Mouse (Mus musculus) ZHBTc4 (cell line): ENCODE results near the gene Gm17018.

Experiments used
- DNase-seq: peaks from one replicate; pipeline ENCODE4 v3.0.0-alpha.2; 2011; ENCODE audit warnings: low read depth, low spot score

Gene Gm17018

DNA sequence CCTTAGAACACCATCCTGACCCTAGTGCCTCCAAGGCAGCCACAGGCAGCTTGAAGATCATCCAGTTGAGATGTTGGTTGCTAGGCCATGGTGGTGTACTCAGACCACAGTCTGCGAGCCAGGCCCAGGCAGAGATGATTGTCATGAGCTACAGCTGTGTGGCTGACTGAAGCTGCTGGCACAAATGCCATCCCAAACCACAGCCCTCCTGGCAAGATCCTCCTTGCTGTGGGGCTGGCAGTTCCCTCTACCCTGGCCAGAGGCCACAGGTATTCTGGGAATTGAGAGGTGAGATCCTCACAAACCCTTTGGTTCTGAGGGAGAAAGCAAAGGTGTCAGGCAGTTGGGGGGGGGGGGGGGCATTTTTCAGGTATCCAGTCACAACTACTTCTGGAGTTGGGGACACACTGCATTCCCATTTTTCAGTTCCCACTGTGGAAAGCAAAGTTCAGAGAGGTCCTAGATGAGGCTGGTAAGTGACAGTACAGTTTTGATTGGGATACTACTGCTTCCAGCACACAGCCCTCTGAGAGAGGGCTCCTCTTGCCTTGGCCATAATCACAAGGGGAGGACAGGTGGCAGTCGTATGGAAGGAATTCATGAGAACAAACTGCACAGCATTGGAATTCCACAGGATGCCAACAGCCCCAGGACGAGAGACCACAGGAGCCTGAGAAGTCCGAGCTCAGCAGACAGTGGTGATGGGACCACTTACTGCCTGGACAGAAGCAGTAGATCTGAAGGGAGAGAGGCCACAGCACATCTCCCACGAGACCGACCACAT, 27.3 kb downstream of the Gm17018 start:
- DNase-seq: no peak

DNA sequence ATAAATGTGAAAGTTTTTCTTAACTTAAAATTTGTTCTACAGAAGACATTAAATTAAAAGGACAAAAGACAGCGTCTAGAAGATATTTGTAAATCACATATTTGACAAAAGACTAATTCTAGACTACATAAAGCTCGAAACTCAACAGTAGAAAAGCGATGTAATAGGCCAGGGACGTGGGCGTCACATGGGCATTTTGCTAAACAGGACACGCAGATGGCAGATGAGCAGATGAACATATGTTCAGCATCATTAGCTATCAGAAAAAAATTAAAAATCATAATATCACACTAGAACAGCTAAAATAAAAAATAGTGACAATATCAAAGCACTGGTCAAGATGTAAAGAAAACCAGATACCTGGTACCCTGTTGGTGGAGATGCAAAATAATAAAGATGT, 29.3 kb downstream of the Gm17018 start:
- no peak for DNase-seq

DNA sequence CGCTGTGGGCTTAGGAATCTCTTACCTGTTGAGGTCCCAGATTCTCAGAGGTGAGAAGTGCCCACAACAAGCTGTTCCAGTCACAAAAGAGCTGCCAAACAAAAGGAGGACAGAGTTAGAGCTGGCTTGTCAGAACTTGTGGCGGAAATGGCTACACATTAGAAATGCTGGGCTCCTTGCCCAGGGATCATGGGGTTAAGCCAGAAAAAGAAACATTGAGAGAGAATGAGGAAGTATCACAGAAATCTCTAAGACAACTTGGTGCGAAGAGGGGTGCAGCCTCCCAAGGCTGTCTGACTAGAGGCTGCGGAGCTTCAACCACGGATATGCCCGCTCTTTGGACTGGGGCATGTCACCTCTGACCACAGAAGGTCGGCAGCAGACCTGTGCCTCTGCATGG, 31.3 kb downstream of the Gm17018 start:
- DNase-seq: no peak

DNA sequence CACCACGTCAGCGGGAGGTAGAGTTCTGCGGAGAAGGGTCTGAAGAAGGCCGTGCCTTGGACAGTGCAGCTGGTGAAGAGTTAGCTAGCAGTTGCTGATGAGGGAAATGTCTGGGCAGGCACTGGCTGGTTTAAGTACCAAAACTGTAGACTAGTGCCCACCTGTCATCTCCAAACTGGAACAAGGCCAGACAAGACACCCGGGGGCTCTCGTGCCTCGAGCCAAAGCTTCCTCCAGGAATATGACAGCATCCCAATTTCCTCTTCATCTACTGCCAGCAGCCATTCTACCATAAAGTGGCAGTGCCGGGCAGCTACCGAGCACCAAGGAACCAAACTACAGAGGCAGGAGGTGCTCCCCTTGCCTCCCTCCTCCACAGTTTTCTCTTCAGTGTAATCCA, 32.5 kb downstream of the Gm17018 start:
- DNase-seq: no peak

DNA sequence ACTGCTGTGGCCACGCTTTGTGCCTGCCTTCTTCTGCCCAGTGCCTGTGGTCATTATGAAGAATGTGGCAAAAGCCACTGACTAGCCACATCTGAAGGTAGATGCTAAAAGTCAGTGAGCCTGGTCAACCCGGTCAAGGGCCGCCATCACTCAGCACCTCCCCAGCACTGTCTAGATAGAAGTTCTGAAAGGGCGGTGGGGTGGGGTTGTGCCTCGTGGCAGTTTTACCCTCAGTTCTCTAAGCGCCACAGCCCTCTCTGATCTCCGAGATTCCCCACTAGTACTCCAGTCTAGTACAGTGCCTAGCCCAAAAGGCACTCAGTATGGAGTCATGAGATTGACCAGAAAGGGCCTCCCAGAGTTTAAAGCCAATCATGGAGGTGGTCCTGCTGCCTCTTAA, 33.7 kb downstream of the Gm17018 start:
- no peak for DNase-seq

DNA sequence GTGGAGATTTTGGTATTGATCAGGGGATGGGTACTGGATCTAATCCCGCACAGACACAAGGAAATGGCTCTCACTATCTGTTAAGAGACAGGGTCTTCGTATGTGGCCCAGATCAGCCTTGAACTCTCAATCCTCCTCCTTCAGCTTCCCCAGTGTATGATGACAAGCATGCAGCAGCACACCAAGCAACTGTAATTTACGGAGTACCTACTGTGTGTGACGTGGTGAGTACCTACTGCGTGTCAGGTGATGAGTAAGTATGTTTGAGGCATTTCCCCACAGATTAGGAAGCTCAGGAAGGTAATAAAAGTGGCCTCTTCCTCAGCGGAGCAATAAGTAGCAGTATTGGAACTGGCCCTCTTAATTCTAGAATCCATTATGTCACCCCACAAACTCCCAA, 35.1 kb downstream of the Gm17018 start:
- DNase-seq: no peak

DNA sequence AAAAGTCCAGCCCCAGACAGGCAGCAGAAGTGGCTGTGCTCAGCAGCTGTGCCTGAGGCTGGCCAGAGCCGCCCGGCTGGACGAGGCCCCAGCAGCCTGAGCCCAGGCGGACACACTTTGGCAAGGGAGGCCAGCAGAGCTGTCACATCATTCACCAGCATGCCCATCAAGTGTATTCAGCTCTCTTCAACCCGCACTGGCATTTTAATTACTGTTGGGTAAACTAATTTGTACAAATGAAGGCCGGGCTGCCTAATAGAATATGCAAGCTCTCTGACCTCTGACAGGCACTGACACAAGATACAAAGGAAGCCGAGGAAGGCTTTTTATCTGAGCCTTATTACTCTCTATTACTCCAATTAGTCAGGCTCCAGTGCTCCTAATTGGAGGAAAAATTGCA, 35.6 kb downstream of the Gm17018 start:
- DNase-seq: no peak

DNA sequence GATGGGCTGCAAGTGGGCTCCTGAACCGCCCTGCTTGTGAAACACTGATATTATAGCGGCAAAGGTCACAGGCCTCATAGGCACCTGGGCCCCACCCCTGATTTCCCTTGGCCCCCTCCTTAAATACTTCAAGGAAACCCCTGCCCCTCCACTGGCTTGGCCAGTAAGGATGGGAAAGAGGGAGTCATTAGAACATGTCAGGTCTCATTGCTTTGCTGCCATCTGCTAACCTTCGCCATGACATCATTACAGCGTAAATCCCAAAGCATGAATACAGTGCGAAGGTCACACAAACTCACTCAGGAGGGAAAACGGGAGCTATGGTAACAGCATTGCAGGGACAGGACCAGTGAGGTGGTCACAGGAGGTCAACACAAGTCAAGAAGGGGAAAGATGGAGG, 36.0 kb downstream of the Gm17018 start:
- no peak for DNase-seq

DNA sequence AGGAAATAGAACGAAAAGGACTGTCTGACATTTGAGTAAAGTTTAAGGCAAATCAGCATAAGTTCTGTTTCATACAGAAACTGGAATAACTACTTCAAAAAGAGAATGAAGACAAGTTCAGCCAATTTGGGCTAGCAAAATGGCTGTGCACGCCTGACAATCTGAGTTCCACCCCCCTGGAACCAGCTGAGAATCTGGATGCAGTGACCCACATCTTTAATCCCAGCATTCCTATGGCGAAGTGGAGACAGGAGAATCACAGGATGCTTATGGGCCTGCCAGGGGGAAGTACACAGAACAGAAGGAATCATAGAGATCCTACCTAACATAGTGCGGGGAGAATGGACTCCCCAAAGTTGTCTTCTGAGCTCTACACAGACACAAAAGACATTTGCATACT, 36.7 kb downstream of the Gm17018 start:
- DNase-seq: no peak

DNA sequence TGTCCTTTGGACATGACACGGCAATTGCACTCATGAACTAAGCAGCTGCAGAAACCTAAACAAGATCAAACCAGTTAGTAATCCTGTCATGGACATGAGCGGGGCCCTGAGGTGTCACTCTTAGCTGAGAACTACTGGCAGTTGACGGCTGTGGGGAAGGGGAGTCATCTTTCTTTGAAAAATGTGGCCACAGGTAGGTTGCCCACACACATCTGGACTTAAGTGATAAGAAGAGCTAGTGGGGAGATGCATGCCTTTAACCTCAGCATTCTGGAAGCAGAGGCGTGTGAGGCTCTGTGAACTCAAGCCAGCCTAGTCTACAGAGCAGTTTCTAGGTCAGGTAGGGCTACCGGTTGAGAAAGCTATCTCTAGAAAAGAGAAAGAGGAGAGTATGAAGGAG, 42.2 kb downstream of the Gm17018 start:
- DNase-seq: no peak

DNA sequence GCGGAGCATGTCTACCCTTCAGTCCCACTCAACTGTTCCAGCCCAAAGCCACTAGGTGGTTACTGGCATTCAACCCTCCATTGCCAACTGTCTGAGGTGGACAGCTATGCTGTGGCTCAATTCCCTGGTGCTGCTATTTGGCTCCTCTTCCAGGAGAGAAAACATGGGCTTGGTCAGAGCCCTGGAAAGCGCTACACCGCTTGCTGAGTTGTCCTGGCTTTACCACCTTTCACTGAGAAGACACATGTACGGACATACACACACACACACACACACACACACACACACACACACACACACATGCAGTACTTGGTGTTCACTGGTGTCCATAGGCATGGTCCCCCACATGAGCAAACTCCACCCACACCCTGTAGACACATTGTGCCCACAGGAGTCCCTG, 46.3 kb downstream of the Gm17018 start:
- DNase-seq: no peak

DNA sequence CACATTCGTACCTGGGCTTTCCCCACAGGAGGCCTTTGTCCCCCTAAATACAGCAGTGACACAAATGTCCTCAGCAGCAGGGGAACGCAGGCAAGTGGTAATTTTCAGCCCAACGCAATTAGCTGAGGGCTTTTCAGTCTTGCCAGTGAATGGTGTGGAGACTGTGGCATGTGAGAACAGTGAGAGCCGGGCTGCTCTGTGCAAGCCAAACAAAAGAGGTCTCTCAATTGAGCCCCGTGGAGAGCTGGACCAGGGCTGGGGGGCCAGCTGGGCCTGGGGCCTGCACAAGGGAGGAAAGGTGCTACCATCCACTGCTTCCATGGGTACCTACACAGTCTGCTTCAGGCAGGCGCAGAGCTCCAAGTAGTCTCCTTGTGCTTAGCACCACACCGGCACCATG, 47.1 kb downstream of the Gm17018 start:
- DNase-seq: no peak

DNA sequence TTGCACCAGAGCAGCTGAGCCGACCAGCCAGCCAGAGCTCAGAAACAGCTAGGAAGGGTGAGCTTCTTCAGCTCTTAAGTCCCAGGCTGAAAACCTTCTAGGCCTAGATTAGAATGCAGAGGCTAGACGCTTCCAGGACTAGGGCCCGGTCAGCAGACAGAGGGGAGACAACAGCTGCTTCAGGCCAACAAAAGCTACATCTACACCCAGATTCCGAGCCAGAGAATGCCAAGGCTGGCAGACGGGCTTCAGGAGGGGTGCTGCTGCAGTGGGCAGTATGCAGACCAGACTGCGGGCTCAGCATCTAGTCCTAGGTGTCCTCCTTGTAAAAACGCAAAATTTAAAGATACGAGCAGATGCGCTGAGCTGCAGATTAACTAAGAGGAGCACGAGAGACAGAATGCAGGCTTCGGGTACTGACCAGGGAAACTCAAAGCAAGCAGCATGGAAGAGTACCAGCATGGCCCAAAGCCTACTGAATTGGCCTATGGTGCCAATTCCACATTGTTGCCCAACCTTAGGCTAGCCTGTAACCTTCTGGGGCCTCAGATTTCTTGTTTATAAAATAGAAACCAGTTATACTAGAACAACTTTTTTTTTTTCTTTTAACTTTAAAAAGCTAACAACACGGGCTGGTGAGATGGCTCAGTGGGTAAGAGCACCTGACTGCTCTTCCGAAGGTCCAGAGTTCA, 48.4 kb downstream of the Gm17018 start:
- DNase-seq: no peak

DNA sequence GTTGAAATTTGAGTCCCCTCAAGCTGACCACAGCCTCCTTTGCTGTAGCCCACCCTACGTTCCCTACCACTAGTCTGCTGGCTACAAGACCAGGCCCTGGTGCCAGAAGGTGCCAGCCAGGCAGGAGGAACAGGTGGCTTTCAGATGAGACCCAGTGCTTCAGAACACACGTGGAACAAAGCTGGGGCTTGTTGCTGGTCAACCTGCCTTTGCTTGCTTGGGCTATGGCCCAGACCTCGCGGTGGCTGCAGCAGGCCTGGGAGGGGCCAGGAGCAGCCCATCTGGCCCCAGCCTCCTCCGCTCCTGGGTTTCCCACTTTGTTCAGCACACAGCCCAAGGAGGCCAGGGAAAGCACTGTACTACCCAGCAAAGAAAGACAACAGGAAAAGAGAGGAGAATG, 50.4 kb downstream of the Gm17018 start:
- DNase-seq: no peak

DNA sequence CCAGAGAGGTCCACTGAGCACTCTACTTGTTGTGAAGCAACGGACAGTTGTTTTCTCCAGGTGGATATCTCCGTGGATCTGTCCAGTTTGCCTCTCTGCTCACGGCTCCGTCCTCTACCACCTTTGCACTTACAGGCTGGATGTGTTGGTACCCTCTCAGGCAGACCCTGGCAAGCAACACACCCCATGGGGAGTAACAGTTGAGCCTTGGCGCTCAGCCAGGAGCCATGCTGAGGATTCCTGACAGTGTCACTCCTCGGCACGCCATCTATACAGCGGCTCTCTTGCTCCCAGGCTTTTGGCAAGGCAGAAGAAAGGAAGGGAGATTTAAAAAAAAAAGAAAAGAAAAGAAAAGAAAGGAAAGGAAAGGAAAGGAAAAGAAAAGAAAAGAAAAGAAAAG, 54.0 kb downstream of the Gm17018 start:
- no peak for DNase-seq

DNA sequence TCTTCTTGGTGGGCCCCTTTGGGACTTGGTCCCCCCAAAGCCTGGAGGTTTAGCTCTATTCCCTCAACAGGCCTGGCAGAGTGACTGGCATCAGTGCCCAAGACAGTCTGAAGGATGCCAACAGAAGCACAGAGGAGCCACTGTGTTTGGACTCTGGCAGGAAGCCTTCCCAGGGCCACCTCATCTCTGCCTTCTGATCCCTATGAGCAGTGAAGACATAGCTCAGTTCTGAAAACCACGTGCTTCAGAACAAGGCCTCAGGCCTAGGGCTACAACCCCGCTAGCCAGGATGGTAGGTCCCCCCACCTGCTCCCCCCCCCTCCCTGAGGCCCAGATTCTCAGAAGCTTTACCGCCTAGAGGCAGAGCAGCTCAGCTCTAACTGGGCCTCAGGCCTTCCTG, 54.5 kb downstream of the Gm17018 start:
- no peak for DNase-seq

DNA sequence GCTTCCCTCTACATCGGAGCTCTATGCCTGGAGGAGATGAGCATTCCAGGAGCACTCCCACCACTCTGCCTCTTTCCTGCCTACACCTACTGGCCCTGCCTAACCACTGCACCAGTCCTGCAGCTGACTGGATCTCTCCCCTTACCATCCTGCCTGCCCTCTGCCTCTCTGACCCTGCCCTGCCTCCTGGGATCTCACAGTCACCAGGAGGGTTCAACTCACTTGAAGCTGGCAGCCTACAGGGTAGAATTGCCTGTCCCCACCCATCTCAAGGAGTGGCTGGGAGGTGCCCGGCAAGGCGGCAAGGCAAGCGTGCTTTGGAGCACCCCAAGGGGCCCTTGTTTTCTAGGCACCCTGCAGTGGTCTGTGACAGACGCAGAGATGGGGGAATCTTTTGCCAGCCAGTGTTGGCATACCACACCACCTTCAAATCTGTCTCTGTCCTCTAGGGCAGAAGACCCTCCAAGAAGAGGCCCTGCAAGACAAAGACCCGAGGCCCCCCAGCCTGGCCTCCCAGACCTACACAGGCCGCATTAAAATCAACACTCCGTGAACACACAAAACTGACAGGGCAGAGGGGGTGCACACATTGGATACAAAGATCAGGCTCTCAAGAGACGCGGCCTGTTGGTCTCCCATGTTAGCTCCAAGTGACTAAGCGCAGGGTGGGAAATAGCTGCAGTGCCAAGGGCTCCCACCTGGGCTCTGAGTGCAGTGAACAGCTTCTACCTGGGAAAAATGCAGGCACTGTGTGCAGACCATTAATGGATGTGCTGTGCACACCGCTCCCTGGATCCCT, 55.2 kb downstream of the Gm17018 start:
- no peak for DNase-seq

DNA sequence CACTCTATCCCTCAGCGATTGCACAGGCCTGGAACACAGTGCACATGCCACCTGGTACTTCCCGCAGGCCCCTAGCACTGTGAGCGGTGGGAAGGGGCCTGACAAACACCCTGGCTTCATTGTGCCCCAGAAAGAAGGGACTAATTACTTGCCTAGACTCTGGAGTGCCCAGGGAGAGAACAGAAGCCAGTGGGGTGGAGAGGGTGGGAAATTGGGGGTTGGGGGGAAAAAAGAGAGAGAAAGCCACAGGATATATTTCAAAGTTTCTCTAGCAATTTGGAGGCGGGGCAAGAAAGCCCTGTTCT, 55.8 kb downstream of the Gm17018 start:
- DNase-seq: no peak

DNA sequence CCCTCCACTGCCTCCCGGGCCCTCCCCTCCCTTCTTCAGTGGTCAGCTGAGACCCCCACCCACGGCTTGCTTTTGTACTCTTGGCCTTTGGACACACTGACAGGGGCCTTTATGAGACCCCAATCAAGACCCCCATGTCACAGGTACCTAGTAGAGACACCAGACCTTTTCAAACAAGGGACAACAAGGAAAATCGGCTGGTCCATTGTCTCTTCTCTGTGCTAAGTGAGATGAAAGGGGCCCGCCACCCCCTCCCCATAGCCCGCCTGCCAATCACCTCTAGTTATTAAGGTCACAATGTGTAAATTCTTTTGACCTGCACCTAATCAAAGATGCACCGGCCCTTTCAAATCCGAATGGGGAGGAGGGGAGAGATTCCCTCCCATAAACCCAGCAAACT, 56.3 kb downstream of the Gm17018 start:
- no peak for DNase-seq

DNA sequence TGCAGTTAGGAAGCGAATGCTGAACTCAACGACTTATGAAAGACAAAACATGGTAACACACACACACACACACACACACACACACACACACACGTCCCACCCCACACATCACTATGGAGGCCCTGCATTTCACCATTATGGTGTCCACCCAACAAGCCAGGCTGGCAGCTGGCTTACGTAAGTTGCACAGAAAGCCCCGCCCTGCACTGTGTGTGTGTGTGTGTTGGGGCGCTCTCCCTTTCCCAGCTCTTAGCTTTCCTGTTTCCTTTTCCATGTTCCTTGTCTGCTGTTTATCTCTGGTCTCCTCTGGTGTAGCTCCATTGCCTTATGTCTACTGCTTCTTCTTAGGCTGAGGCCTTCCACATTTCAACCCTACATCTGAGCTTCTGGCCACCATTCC, 57.8 kb downstream of the Gm17018 start:
- no peak for DNase-seq

DNA sequence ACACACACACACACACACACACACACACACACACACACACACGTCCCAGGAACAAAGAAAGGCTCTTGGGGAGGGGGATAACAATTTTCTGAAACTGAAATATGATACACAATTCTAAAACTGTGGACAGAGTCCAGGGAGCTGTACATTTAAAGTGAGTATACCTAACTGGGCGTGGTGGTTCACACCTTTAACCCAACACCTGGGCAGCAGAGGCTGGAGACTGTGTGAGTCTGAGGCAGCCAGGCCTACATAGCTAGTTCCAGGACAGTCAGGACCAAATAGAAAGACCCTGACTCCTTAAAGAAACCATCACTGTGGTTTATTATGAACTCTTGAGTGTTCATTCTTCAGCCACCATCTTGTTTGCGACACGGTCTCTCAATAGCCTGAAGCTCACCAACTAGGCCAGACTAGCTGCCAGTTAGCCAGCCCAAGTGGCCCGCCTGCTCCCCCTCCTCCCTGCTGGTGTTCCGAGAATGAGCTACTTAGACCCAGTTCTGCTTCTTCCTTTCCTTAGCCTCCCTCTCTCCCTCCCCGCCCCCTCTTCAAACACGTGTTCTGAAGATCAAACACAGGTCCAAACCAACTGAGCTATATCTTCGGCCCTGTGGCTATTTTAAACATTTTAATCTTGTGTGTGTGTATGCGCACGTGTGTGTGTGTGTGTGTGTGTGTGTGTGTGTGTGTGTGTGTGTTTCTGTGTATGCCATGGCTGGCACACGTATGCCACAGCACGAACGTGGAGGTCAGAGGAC, 59.5 kb downstream of the Gm17018 start:
- no peak for DNase-seq

DNA sequence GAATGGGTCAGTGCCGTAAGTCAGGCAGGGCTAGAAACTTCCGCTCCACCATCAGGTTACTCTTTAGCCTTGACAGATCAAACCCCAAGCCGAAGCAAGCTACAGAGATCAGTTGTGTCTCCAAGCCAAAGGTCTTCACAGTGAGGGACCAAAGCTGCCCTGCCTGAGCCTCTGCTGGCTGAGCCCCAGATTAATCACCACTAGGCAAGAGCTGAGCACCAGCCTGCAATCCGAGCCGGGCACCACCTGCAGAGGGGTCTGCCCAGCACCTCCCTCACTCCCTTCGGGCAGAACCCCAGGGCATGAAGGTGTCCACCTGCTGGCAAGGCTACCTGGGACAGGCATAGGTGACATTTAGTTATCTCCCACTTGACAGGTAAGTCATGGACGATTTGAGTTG, 60.6 kb downstream of the Gm17018 start:
- no peak for DNase-seq
